Mouse (Mus musculus) limb, embryonic 10.5 days (tissue): ENCODE measurements around the gene Vwa8. TPM values are rescaled to one million over a fixed set of nuclear protein-coding genes. Genes with fewer than 3 reads are reported as not detected.

Experiments
- DNase-seq: peaks from one replicate; pipeline ENCODE4 v3.0.0-alpha.2; 2017; ENCODE audit warnings: low spot score
- H3K27ac ChIP-seq: fragments of 300-500 bp; sonication (generic); 2 replicates; pipeline ENCODE4 v1.5.1; 2016; ENCODE audit warnings: mild to moderate bottlenecking
- H3K27me3 ChIP-seq: fragments of 300-500 bp; sonication (generic); 2 replicates; pipeline ENCODE4 v1.6.1; 2016; ENCODE audit warnings: low read depth, mild to moderate bottlenecking; ENCODE audit not compliant: poor library complexity, severe bottlenecking
- H3K36me3 ChIP-seq: fragments of 300-500 bp; sonication (generic); 2 replicates; pipeline ENCODE4 v1.6.1; 2016; ENCODE audit warnings: mild to moderate bottlenecking, moderate library complexity
- H3K4me1 ChIP-seq: fragments of 300-500 bp; sonication (generic); 2 replicates; pipeline ENCODE4 v1.6.1; 2016
- H3K4me3 ChIP-seq: fragments of 300-500 bp; sonication (generic); 2 replicates; pipeline ENCODE4 v1.5.1; 2016; ENCODE audit warnings: mild to moderate bottlenecking, moderate library complexity
- H3K9me3 ChIP-seq: fragments of 300-500 bp; sonication (generic); replicated peaks from 2 replicates; pipeline ENCODE4 v1.6.1; 2016; ENCODE audit warnings: mild to moderate bottlenecking
- WGBS: fragments of 180-500 bp; shearing (Covaris S2); methylation state at CpG from one replicate; pipeline ENCODE4 v1.1.7; 2016; 5-methylcytosine and 5-hydroxymethylcytosine counted together
- polyA plus RNA-seq: library from polyadenylated mRNA; unstranded; fragments of >200 nt; fragmentation: Nextera tagmentation; extraction: Ambion mirVana; gene quantifications from 2 replicates; pipeline ENCODE4 v1.2.1, GENCODE M21; 2016

Gene Vwa8
- polyA plus RNA-seq, 1 experiment from 2014 or later = 8.3 TPM

- Histone ChIP-seq H3K4me3 (no peak overlapping the region), H3K27me3 (no peaks in the 10 kb centered on the region), H3K27ac (no peak overlapping the region), H3K4me1 (peaks cover 13% of the 10 kb centered on the region), H3K9me3 (no peaks in the 10 kb centered on the region), H3K36me3 (no peaks in the 10 kb centered on the region)
- no peak for DNase-seq
- 87% methylated on average over 7 of the region's 7 CpGs for WGBS
These were observed 302.9 kb downstream of the Vwa8 start for GRCm38 (mm10) chr14:79151711-79152110.

- no peaks in the 10 kb centered on the region for H3K9me3 ChIP-seq
- H3K36me3 ChIP-seq = no peaks in the 10 kb centered on the region
- peaks cover 30% of the 10 kb centered on the region for H3K4me1 ChIP-seq
- DNase-seq = no peak
- 86% methylated on average over 6 of the region's 6 CpGs for WGBS
- no peak overlapping the region for H3K4me3 ChIP-seq
- H3K27me3 ChIP-seq = no peaks in the 10 kb centered on the region
- H3K27ac ChIP-seq = no peak overlapping the region; the same call in 1 of the 2 replicates
These were observed 305.0 kb downstream of the Vwa8 start for GRCm38 (mm10) chr14:79153896-79154295.

GRCm38 (mm10) chr14:79154961-79155360 is 306.1 kb downstream of the Vwa8 start:
- no peaks in the 10 kb centered on the region for H3K9me3 ChIP-seq
- H3K36me3 ChIP-seq = no peaks in the 10 kb centered on the region
- H3K27me3 ChIP-seq = no peaks in the 10 kb centered on the region
- 56% methylated on average over 11 of the region's 11 CpGs for WGBS
- no peak for DNase-seq
- H3K27ac ChIP-seq = no peak overlapping the region
- H3K4me1 ChIP-seq = peaks cover 30% of the 10 kb centered on the region
- no peak overlapping the region for H3K4me3 ChIP-seq

GRCm38 (mm10) chr14:79156526-79157411 is 307.9 kb downstream of the Vwa8 start:
- Histone ChIP-seq H3K4me1 (peaks cover 30% of the 10 kb centered on the region), H3K27me3 (no peaks in the 10 kb centered on the region), H3K4me3 (no peak overlapping the region), H3K9me3 (no peaks in the 10 kb centered on the region), H3K27ac (peak overlapping the region; percentile 63; the same call in 1 of the 2 replicates), H3K36me3 (no peaks in the 10 kb centered on the region)
- 80% methylated on average over 10 of the region's 10 CpGs for WGBS
- no peak for DNase-seq

- DNase-seq = no peak
- Histone ChIP-seq H3K27ac (peak overlapping the region; percentile 63), H3K36me3 (no peaks in the 10 kb centered on the region), H3K27me3 (no peaks in the 10 kb centered on the region), H3K9me3 (no peaks in the 10 kb centered on the region), H3K4me1 (peaks cover 30% of the 10 kb centered on the region), H3K4me3 (no peak overlapping the region)
- 56% methylated on average over 16 of the region's 17 CpGs for WGBS
These were observed 308.8 kb downstream of the Vwa8 start for GRCm38 (mm10) chr14:79157451-79158218.

- no peak for DNase-seq
- peak overlapping the region; percentile 63 for H3K27ac ChIP-seq
- H3K4me3 ChIP-seq = no peak overlapping the region
These were observed 309.3 kb downstream of the Vwa8 start for GRCm38 (mm10) chr14:79158219-79158521.

GRCm38 (mm10) chr14:79158673-79159200 is 309.9 kb downstream of the Vwa8 start:
- Histone ChIP-seq H3K4me1 (peaks cover 30% of the 10 kb centered on the region), H3K27me3 (no peaks in the 10 kb centered on the region), H3K36me3 (no peaks in the 10 kb centered on the region), H3K9me3 (no peaks in the 10 kb centered on the region), H3K4me3 (no peak overlapping the region), H3K27ac (no peak overlapping the region)
- DNase-seq = no peak
- 94% methylated on average over 4 of the region's 4 CpGs for WGBS

More at GRCm38 (mm10) chr14:79158219-79158521, 309.3 kb downstream of the Vwa8 start:
- Histone ChIP-seq H3K36me3 (no peaks in the 10 kb centered on the region), H3K9me3 (no peaks in the 10 kb centered on the region), H3K27me3 (no peaks in the 10 kb centered on the region), H3K4me1 (peaks cover 30% of the 10 kb centered on the region)
- WGBS = 79% methylated on average over 12 of the region's 12 CpGs

GRCm38 (mm10) chr14:79159451-79159850 is 310.6 kb downstream of the Vwa8 start:
- no peaks in the 10 kb centered on the region for H3K27me3 ChIP-seq
- H3K4me1 ChIP-seq = peaks cover 30% of the 10 kb centered on the region
- H3K27ac ChIP-seq = no peak overlapping the region
- H3K9me3 ChIP-seq = no peaks in the 10 kb centered on the region
- no peak overlapping the region for H3K4me3 ChIP-seq
- H3K36me3 ChIP-seq = no peaks in the 10 kb centered on the region
- DNase-seq = no peak
- WGBS = 94% methylated on average over 8 of the region's 8 CpGs

GRCm38 (mm10) chr14:79160486-79160885 is 311.6 kb downstream of the Vwa8 start:
- 84% methylated on average over 10 of the region's 10 CpGs for WGBS
- H3K27me3 ChIP-seq = no peaks in the 10 kb centered on the region

GRCm38 (mm10) chr14:79160966-79161365 is 312.1 kb downstream of the Vwa8 start:
- no peak overlapping the region for H3K4me3 ChIP-seq
- DNase-seq = no peak
- no peaks in the 10 kb centered on the region for H3K9me3 ChIP-seq
- H3K27me3 ChIP-seq = no peaks in the 10 kb centered on the region
- no peak overlapping the region for H3K27ac ChIP-seq
- peaks cover 21% of the 10 kb centered on the region for H3K4me1 ChIP-seq
- WGBS = 91% methylated on average over 7 of the region's 7 CpGs
- no peaks in the 10 kb centered on the region for H3K36me3 ChIP-seq

More at GRCm38 (mm10) chr14:79160486-79160885, 311.6 kb downstream of the Vwa8 start:
- no peaks in the 10 kb centered on the region for H3K36me3 ChIP-seq
- H3K27ac ChIP-seq = no peak overlapping the region
- H3K4me3 ChIP-seq = no peak overlapping the region
- DNase-seq = no peak
- H3K9me3 ChIP-seq = no peaks in the 10 kb centered on the region
- peaks cover 21% of the 10 kb centered on the region for H3K4me1 ChIP-seq

GRCm38 (mm10) chr14:79161741-79162140 is 312.9 kb downstream of the Vwa8 start:
- Histone ChIP-seq H3K27ac (no peak overlapping the region), H3K9me3 (no peaks in the 10 kb centered on the region), H3K27me3 (no peaks in the 10 kb centered on the region), H3K4me1 (peaks cover 17% of the 10 kb centered on the region), H3K36me3 (no peaks in the 10 kb centered on the region), H3K4me3 (no peak overlapping the region)
- 86% methylated on average over 9 of the region's 9 CpGs for WGBS
- DNase-seq = no peak

GRCm38 (mm10) chr14:79162678-79163077 is 313.8 kb downstream of the Vwa8 start:
- Histone ChIP-seq H3K36me3 (no peaks in the 10 kb centered on the region), H3K27me3 (no peaks in the 10 kb centered on the region), H3K9me3 (no peaks in the 10 kb centered on the region), H3K4me3 (no peak overlapping the region), H3K27ac (no peak overlapping the region), H3K4me1 (peaks cover 7% of the 10 kb centered on the region)
- 81% methylated on average over 9 of the region's 9 CpGs for WGBS
- DNase-seq = no peak

- 68% methylated on average over 4 of the region's 4 CpGs for WGBS
- DNase-seq = no peak
- Histone ChIP-seq H3K27ac (no peak overlapping the region), H3K9me3 (no peaks in the 10 kb centered on the region), H3K27me3 (no peaks in the 10 kb centered on the region), H3K36me3 (no peaks in the 10 kb centered on the region), H3K4me1 (no peaks in the 10 kb centered on the region), H3K4me3 (no peak overlapping the region)
These were observed 315.5 kb downstream of the Vwa8 start for GRCm38 (mm10) chr14:79164334-79164733.
